Mouse (Mus musculus) neural tube, embryonic 14.5 days (tissue): ENCODE results near the gene Rtn3. TPM values are rescaled to one million over a fixed set of nuclear protein-coding genes. Genes with fewer than 3 reads are reported as not detected.

ENCODE experiments used
- ATAC-seq: fragments of 200-750 bp; cut with Nextera tagmentation; 2 replicates; pipeline ENCODE4 v1.8.0; 2017; ENCODE audit warnings: low read depth, mild to moderate bottlenecking, moderate TSS enrichment, moderate library complexity
- H3K27ac ChIP-seq: fragments of 300-500 bp; sonication (generic); 2 replicates; pipeline ENCODE4 v1.5.1; 2014; ENCODE audit warnings: low read depth, mild to moderate bottlenecking, control low read depth, low read length, moderate library complexity, mixed read lengths
- H3K27me3 ChIP-seq: fragments of 300-500 bp; sonication (generic); 2 replicates; pipeline ENCODE4 v1.6.1; 2014; ENCODE audit warnings: low read length; ENCODE audit not compliant: control insufficient read depth, insufficient read depth
- H3K36me3 ChIP-seq: fragments of 300-500 bp; sonication (generic); 2 replicates; pipeline ENCODE4 v1.6.1; 2014; ENCODE audit warnings: low read length, mixed read lengths; ENCODE audit not compliant: control insufficient read depth, insufficient read depth
- H3K4me1 ChIP-seq: fragments of 300-500 bp; sonication (generic); 2 replicates; pipeline ENCODE4 v1.6.1; 2014; ENCODE audit warnings: low read length; ENCODE audit not compliant: control insufficient read depth, insufficient read depth
- H3K4me2 ChIP-seq: fragments of 300-500 bp; sonication (generic); 2 replicates; pipeline ENCODE4 v1.6.1; 2014; ENCODE audit warnings: mild to moderate bottlenecking, low read depth, low read length, control low read depth
- H3K4me3 ChIP-seq: fragments of 300-500 bp; sonication (generic); 2 replicates; pipeline ENCODE4 v1.5.1; 2014; ENCODE audit warnings: low read depth, low read length, control low read depth, mixed read lengths
- H3K9ac ChIP-seq: fragments of 300-500 bp; sonication (generic); replicated peaks from 2 replicates; pipeline ENCODE4 v1.6.1; 2014; ENCODE audit warnings: low read depth, mild to moderate bottlenecking, control low read depth, low read length, mixed read lengths
- H3K9me3 ChIP-seq: fragments of 300-500 bp; sonication (generic); 2 replicates; pipeline ENCODE4 v1.6.1; 2016; ENCODE audit warnings: low read length; ENCODE audit not compliant: control insufficient read depth
- WGBS: fragments of 180-500 bp; shearing (Covaris S2); extraction: QIAGEN DNeasy Blood & Tissue Kit; methylation state at CpG from one replicate; pipeline ENCODE4 v1.1.7; 2014; 5-methylcytosine and 5-hydroxymethylcytosine counted together
- polyA plus RNA-seq: library from polyadenylated mRNA; unstranded; fragments of >200 nt; fragmentation: Nextera tagmentation; extraction: Ambion mirVana; gene quantifications from 2 replicates; pipeline ENCODE4 v1.2.1, GENCODE M21; 2014

The Rtn3 gene
- polyA plus RNA-seq = 482 and 576 TPM in 2 replicates

- Histone ChIP-seq H3K9ac (peak within 1 kb of the TSS; percentile 99), H3K36me3 (peaks cover 2% of the 10 kb centered on the region; the same call in 1 of the 2 replicates), H3K27me3 (no peaks in the 10 kb centered on the region), H3K4me3 (peak within 1 kb of the TSS; percentile 100), H3K27ac (peak within 1 kb of the TSS; percentile 99), H3K4me2 (peak within 1 kb of the TSS; percentile 53), H3K9me3 (no peaks in the 10 kb centered on the region), H3K4me1 (peaks cover 20% of the 10 kb centered on the region; the same call in 1 of the 2 replicates)
- under 1% methylated on average over 80 of the region's 80 CpGs for WGBS
- peak; percentile 92 for ATAC-seq
Observed at GRCm38 (mm10) chr19:7482599-7483511, at the start of gene Rtn3. Rtn3 (minus strand) TSS chr19:7483281.

- Histone ChIP-seq H3K4me1 (no peaks in the 10 kb centered on the region), H3K27me3 (no peaks in the 10 kb centered on the region), H3K36me3 (peaks cover 17% of the 10 kb centered on the region; the same call in 1 of the 2 replicates), H3K4me2 (no peak overlapping the region), H3K27ac (no peak overlapping the region), H3K9me3 (no peaks in the 10 kb centered on the region), H3K4me3 (no peak overlapping the region), H3K9ac (no peak overlapping the region)
- no peak for ATAC-seq
- WGBS = 92% methylated on average over 5 of the region's 5 CpGs
Observed at GRCm38 (mm10) chr19:7531906-7532305, 48.8 kb upstream of the Rtn3 start.

GRCm38 (mm10) chr19:7528639-7529428 lies 45.8 kb upstream of the Rtn3 start:
- H3K36me3 ChIP-seq = peaks cover 17% of the 10 kb centered on the region; the same call in 1 of the 2 replicates
- no peak overlapping the region for H3K27ac ChIP-seq
- ATAC-seq = peak; percentile 78; the same call in 1 of the 2 replicates
- H3K9ac ChIP-seq = no peak overlapping the region
- 56% methylated on average over 7 of the region's 7 CpGs for WGBS
- no peaks in the 10 kb centered on the region for H3K9me3 ChIP-seq
- no peaks in the 10 kb centered on the region for H3K4me1 ChIP-seq
- no peaks in the 10 kb centered on the region for H3K27me3 ChIP-seq
- no peak overlapping the region for H3K4me2 ChIP-seq
- no peak overlapping the region for H3K4me3 ChIP-seq

GRCm38 (mm10) chr19:7524879-7525278 lies 41.8 kb upstream of the Rtn3 start:
- no peak overlapping the region for H3K9ac ChIP-seq
- no peaks in the 10 kb centered on the region for H3K4me1 ChIP-seq
- no peaks in the 10 kb centered on the region for H3K9me3 ChIP-seq
- 80% methylated on average over 3 of the region's 3 CpGs for WGBS
- H3K4me2 ChIP-seq = no peak overlapping the region
- H3K4me3 ChIP-seq = no peak overlapping the region
- no peak overlapping the region for H3K27ac ChIP-seq
- ATAC-seq = no peak
- peaks cover 11% of the 10 kb centered on the region; the same call in 1 of the 2 replicates for H3K36me3 ChIP-seq
- no peaks in the 10 kb centered on the region for H3K27me3 ChIP-seq

GRCm38 (mm10) chr19:7523781-7524180 lies 40.7 kb upstream of the Rtn3 start:
- Histone ChIP-seq H3K4me3 (no peak overlapping the region), H3K4me1 (no peaks in the 10 kb centered on the region), H3K4me2 (no peak overlapping the region), H3K36me3 (peaks cover 8% of the 10 kb centered on the region; the same call in 1 of the 2 replicates), H3K27me3 (no peaks in the 10 kb centered on the region), H3K9ac (no peak overlapping the region), H3K9me3 (no peaks in the 10 kb centered on the region), H3K27ac (no peak overlapping the region)
- ATAC-seq = no peak

- peaks cover 13% of the 10 kb centered on the region; the same call in 1 of the 2 replicates for H3K36me3 ChIP-seq
Observed at GRCm38 (mm10) chr19:7523292-7523691, 40.2 kb upstream of the Rtn3 start.

GRCm38 (mm10) chr19:7522856-7523255 lies 39.8 kb upstream of the Rtn3 start:
- no peaks in the 10 kb centered on the region for H3K27me3 ChIP-seq
- ATAC-seq = no peak
- no peak overlapping the region for H3K27ac ChIP-seq
- no peak overlapping the region for H3K4me2 ChIP-seq
- H3K4me1 ChIP-seq = no peaks in the 10 kb centered on the region
- no peak overlapping the region for H3K9ac ChIP-seq
- no peak overlapping the region for H3K4me3 ChIP-seq
- no peaks in the 10 kb centered on the region for H3K9me3 ChIP-seq
- 100% methylated on average over 2 of the region's 2 CpGs for WGBS
- H3K36me3 ChIP-seq = peaks cover 14% of the 10 kb centered on the region; the same call in 1 of the 2 replicates

More at GRCm38 (mm10) chr19:7523292-7523691, 40.2 kb upstream of the Rtn3 start:
- Histone ChIP-seq H3K4me3 (no peak overlapping the region), H3K4me1 (no peaks in the 10 kb centered on the region), H3K4me2 (no peak overlapping the region), H3K27me3 (no peaks in the 10 kb centered on the region), H3K9ac (no peak overlapping the region), H3K9me3 (no peaks in the 10 kb centered on the region), H3K27ac (no peak overlapping the region)
- WGBS = 98% methylated on average over 1 of the region's 1 CpGs
- ATAC-seq = no peak

GRCm38 (mm10) chr19:7521619-7522018 lies 38.5 kb upstream of the Rtn3 start:
- no peaks in the 10 kb centered on the region for H3K4me1 ChIP-seq
- H3K4me2 ChIP-seq = no peak overlapping the region
- WGBS = 94% methylated on average over 3 of the region's 3 CpGs
- H3K27me3 ChIP-seq = no peaks in the 10 kb centered on the region
- no peak overlapping the region for H3K27ac ChIP-seq
- no peak overlapping the region for H3K4me3 ChIP-seq
- no peak overlapping the region for H3K9ac ChIP-seq
- ATAC-seq = no peak
- H3K36me3 ChIP-seq = peaks cover 18% of the 10 kb centered on the region; the same call in 1 of the 2 replicates
- H3K9me3 ChIP-seq = no peaks in the 10 kb centered on the region
